Mouse (Mus musculus) heart, embryonic 14.5 days (tissue): ENCODE measurements around the gene Gm10392. TPM values are rescaled to one million over a fixed set of nuclear protein-coding genes. Genes with fewer than 3 reads are reported as not detected.

Experiments used
- ATAC-seq: fragments of 200-750 bp; cut with Nextera tagmentation; 2 replicates; pipeline ENCODE4 v1.8.0; 2017; ENCODE audit warnings: low read depth, moderate TSS enrichment; ENCODE audit not compliant: insufficient number of reproducible peaks, insufficient read depth, low FRiP score
- H3K27ac ChIP-seq, 2 experiments: fragments of 200-500 bp in 1 of 2; fragments of 300-500 bp in 1 of 2; sonication (generic) in 1 of 2; replicated peaks in 1 of 2; 2 replicates each; pipeline ENCODE4 v1.5.1; 2012 to 2014; ENCODE audit warnings: low read depth in 2 of 2, low read length in 2 of 2, control low read depth in 1 of 2, mild to moderate bottlenecking in 1 of 2, mixed read lengths in 1 of 2; ENCODE audit not compliant: control insufficient read depth in 1 of 2, insufficient read depth in 1 of 2
- H3K27me3 ChIP-seq: fragments of 300-500 bp; sonication (generic); 2 replicates; pipeline ENCODE4 v1.6.1; 2014; ENCODE audit warnings: mild to moderate bottlenecking, low read length, control low read depth; ENCODE audit not compliant: control insufficient read depth, insufficient read depth
- H3K36me3 ChIP-seq: fragments of 300-500 bp; sonication (generic); 2 replicates; pipeline ENCODE4 v1.6.1; 2014; ENCODE audit warnings: mild to moderate bottlenecking, control low read depth, low read length, mixed read lengths; ENCODE audit not compliant: control insufficient read depth, insufficient read depth
- H3K4me1 ChIP-seq, 2 experiments: fragments of 200-500 bp in 1 of 2; fragments of 300-500 bp in 1 of 2; sonication (generic) in 1 of 2; 2 replicates each; pipeline ENCODE4 v1.6.1; 2012 to 2014; ENCODE audit warnings: low read length in 2 of 2, control low read depth in 1 of 2, mixed read lengths in 1 of 2; ENCODE audit not compliant: control insufficient read depth in 2 of 2, insufficient read depth in 2 of 2
- H3K4me2 ChIP-seq: fragments of 300-500 bp; sonication (generic); 2 replicates; pipeline ENCODE4 v1.6.1; 2014; ENCODE audit warnings: mild to moderate bottlenecking, low read length
- H3K4me3 ChIP-seq, 2 experiments: fragments of 200-500 bp in 1 of 2; fragments of 300-500 bp in 1 of 2; sonication (generic) in 1 of 2; 2 replicates each; pipeline ENCODE4 v1.5.1; 2012 to 2014; ENCODE audit warnings: low read length in 2 of 2, mild to moderate bottlenecking in 2 of 2, control low read depth in 1 of 2, low read depth in 1 of 2, moderate library complexity in 1 of 2; ENCODE audit not compliant: control insufficient read depth in 1 of 2, insufficient read depth in 1 of 2
- H3K9ac ChIP-seq: fragments of 300-500 bp; sonication (generic); 2 replicates; pipeline ENCODE4 v1.6.1; 2014; ENCODE audit warnings: mild to moderate bottlenecking, low read length
- H3K9me3 ChIP-seq: fragments of 300-500 bp; sonication (generic); 2 replicates; pipeline ENCODE4 v1.6.1; 2016; ENCODE audit warnings: low read length, control low read depth; ENCODE audit not compliant: control insufficient read depth
- WGBS: fragments of 180-500 bp; shearing (Covaris S2); extraction: QIAGEN DNeasy Blood & Tissue Kit; methylation state at CpG from one replicate; pipeline ENCODE4 v1.1.7; 2014; 5-methylcytosine and 5-hydroxymethylcytosine counted together
- polyA plus RNA-seq: library from polyadenylated mRNA; unstranded; fragments of >200 nt; fragmentation: Nextera tagmentation; extraction: Ambion mirVana; gene quantifications from 2 replicates; pipeline ENCODE4 v1.2.1, GENCODE M21; 2014

Gm10392 gene
- polyA plus RNA-seq, 1 experiment from 2014 or later = not detected

- Histone ChIP-seq H3K4me3 (no peak overlapping the region), H3K27ac (no peak overlapping the region), H3K36me3 (peaks cover 21% of the 10 kb centered on the region; the same call in 1 of the 2 replicates), H3K4me1 (no peaks in the 10 kb centered on the region), H3K9me3 (no peaks in the 10 kb centered on the region), H3K9ac (no peak overlapping the region), H3K27me3 (no peaks in the 10 kb centered on the region), H3K4me2 (no peak overlapping the region)
- 86% methylated on average over 14 of the region's 14 CpGs for WGBS
- no peak for ATAC-seq
These were observed 42.8 kb downstream of the Gm10392 start for GRCm38 (mm10) chr11:77476216-77476615.

GRCm38 (mm10) chr11:77472775-77473174 lies 46.2 kb downstream of the Gm10392 start:
- Histone ChIP-seq H3K4me3 (no peak overlapping the region), H3K9me3 (no peaks in the 10 kb centered on the region), H3K9ac (no peak overlapping the region), H3K4me2 (no peak overlapping the region), H3K4me1 (peaks cover 0 to 2% of the 10 kb centered on the region in 2 experiments; a peak in 1 of 4 replicates), H3K27ac (no peak overlapping the region), H3K36me3 (peaks cover 42% of the 10 kb centered on the region), H3K27me3 (peaks cover 5% of the 10 kb centered on the region; the same call in 1 of the 2 replicates)
- 81% methylated on average over 16 of the region's 16 CpGs for WGBS
- no peak for ATAC-seq

DNA sequence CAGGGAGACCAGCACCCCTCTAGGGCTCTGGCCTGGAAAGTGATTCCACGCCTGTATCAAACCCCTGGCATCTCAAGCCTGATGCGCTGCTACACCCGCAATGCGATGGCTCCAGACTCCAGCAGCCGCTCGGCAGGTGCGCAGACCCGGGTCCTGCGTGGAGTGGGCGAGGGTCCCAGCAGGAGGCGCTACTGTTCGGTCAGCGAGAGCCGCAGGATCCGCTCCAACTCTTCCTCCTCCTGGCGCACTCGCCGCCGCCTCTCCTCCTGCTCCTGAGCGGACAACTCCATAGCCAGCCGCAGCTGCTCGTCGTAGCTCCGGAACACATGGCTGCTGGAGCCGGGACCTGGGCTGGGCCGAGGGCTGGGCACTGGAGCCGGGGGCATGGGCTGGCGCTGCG lies 47.6 kb downstream of the Gm10392 start:
- H3K27ac ChIP-seq = no peak overlapping the region
- peaks cover 10% of the 10 kb centered on the region; the same call in 1 of the 2 replicates for H3K27me3 ChIP-seq
- H3K9me3 ChIP-seq = no peaks in the 10 kb centered on the region
- no peak overlapping the region; a peak in 1 of 4 replicates for H3K4me3 ChIP-seq
- H3K36me3 ChIP-seq = peaks cover 42% of the 10 kb centered on the region
- no peak for ATAC-seq
- H3K9ac ChIP-seq = no peak overlapping the region
- H3K4me1 ChIP-seq = peaks cover 12% of the 10 kb centered on the region in 2 experiments
- H3K4me2 ChIP-seq = no peak overlapping the region
- 76% methylated on average over 28 of the region's 29 CpGs for WGBS

GRCm38 (mm10) chr11:77468397-77468796 lies 50.6 kb downstream of the Gm10392 start:
- Histone ChIP-seq H3K4me3 (no peak overlapping the region), H3K4me2 (no peak overlapping the region), H3K4me1 (peaks cover 35 to 41% of the 10 kb centered on the region in 2 experiments), H3K9ac (no peak overlapping the region), H3K36me3 (peaks cover 36% of the 10 kb centered on the region), H3K27ac (no peak overlapping the region), H3K9me3 (no peaks in the 10 kb centered on the region), H3K27me3 (peaks cover 16% of the 10 kb centered on the region)
- WGBS = 86% methylated on average over 9 of the region's 9 CpGs
- ATAC-seq = no peak

GRCm38 (mm10) chr11:77467784-77468183 lies 51.2 kb downstream of the Gm10392 start:
- no peak overlapping the region for H3K27ac ChIP-seq
- H3K9me3 ChIP-seq = no peaks in the 10 kb centered on the region
- H3K36me3 ChIP-seq = peaks cover 34% of the 10 kb centered on the region
- H3K9ac ChIP-seq = no peak overlapping the region
- no peak overlapping the region for H3K4me2 ChIP-seq
- H3K4me3 ChIP-seq = no peak overlapping the region
- no peak for ATAC-seq
- peaks cover 39 to 46% of the 10 kb centered on the region in 2 experiments for H3K4me1 ChIP-seq
- WGBS = 24% methylated on average over 20 of the region's 20 CpGs
- peaks cover 16% of the 10 kb centered on the region for H3K27me3 ChIP-seq

GRCm38 (mm10) chr11:77467157-77467556 lies 51.8 kb downstream of the Gm10392 start:
- Histone ChIP-seq H3K27me3 (peaks cover 16% of the 10 kb centered on the region), H3K36me3 (peaks cover 32% of the 10 kb centered on the region), H3K4me2 (0 out of 2 replicates have a peak overlapping the region, but pooled peaks have one; percentile 11), H3K9me3 (no peaks in the 10 kb centered on the region), H3K27ac (no peak overlapping the region), H3K4me1 (peaks cover 39 to 47% of the 10 kb centered on the region in 2 experiments), H3K4me3 (no peak overlapping the region), H3K9ac (no peak overlapping the region)
- 11% methylated on average over 25 of the region's 25 CpGs for WGBS
- ATAC-seq = no peak

Other genes with a start within 250 kb of the Gm10392 start
- 55.5 and 59.6 TPM in 2 replicates for gene Coro6, start 56.8 kb downstream of the Gm10392 start, polyA plus RNA-seq
- 5.1 and 5.2 TPM in 2 replicates for gene Ankrd13b, start 29.5 kb downstream of the Gm10392 start, polyA plus RNA-seq
- gene Git1, start 25.6 kb downstream of the Gm10392 start, polyA plus RNA-seq = 13.6 and 15.2 TPM in 2 replicates
- 1.6 and 1.8 TPM in 2 replicates for gene Abhd15, start 4.1 kb downstream of the Gm10392 start, polyA plus RNA-seq
- 28.7 and 30.0 TPM in 2 replicates for gene Trp53i13, start 3.2 kb downstream of the Gm10392 start, polyA plus RNA-seq
- gene Taok1, start 88.6 kb upstream of the Gm10392 start, polyA plus RNA-seq = 20.4 and 20.8 TPM in 2 replicates
- 4.7 and 5.4 TPM in 2 replicates for gene Nufip2, start 167.0 kb upstream of the Gm10392 start, polyA plus RNA-seq
- gene Cryba1, start 206.1 kb upstream of the Gm10392 start, polyA plus RNA-seq = not detected in 2 replicates
- 114 and 115 TPM in 2 replicates for gene Myo18a, start 244.0 kb upstream of the Gm10392 start, polyA plus RNA-seq